Comparison of ENCODE assay signal across 9 mouse cellular contexts in the genomic region with DNA sequence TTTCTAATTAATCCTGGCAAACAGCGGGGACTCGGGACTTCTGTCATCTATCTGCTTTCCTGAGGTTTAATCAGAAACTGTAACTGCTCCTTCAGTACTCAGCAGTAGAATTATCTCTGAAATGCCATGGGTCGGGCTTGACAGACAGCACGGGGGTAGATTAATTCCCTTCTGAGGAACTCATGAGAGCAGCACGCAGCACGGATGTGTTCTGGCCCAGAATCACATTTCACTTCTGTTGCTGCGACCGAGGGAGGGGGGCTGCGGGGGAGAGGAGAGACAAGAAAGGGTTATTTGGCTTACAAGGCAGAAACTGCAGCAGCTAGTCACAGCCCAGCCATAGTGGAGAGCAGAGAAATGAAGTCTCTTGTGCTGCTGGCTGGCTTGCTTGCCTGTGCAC. TPM values are rescaled to one million over a fixed set of nuclear protein-coding genes. Genes with fewer than 3 reads are reported as not detected.
DNase-seq lines count a peak whose midpoint lies in the region; ATAC-seq lines count a peak whose summit lies in the region.
"Had no signal": no experiment of that assay in that cellular context is flagged by ENCODE, and none has a peak within 500 bp of the region (broad histone marks: within the 10 kb centered on the region; RNA-seq: fewer than 3 reads in every experiment).

No protein-coding gene starts in this region.

- intact Hi-C loops in heart, postnatal 36 days (cut with DNase I), result no loop called here

- no peaks in the 10 kb centered on the region for H3K27me3 ChIP-seq in hindbrain, embryonic 14.5 days (ENCODE audit: control insufficient read depth, insufficient read depth, low read length)
- H3K27me3 ChIP-seq in liver, embryonic 15.5 days, result no peaks in the 10 kb centered on the region; the same call in 1 of the 2 replicates
- H3K27me3 ChIP-seq: CH12.LX had no signal

- peak; percentile 92 for DNase-seq in heart, adult 11 months
- no peak for DNase-seq in heart, postnatal 36 days
- DNase-seq in right cerebral cortex, adult 2 months (ENCODE audit: low spot score in 2 of 2), result peak; percentile 32 to 45
- DNase-seq in right cerebral cortex, postnatal 4 days, result no peak
- peak; percentile 55 for DNase-seq in hindbrain, embryonic 14.5 days (ENCODE audit: low spot score)
- no peak for DNase-seq in spleen, adult 12 weeks (ENCODE audit: low spot score)

- 34% methylated on average over 9 of the region's 9 CpGs for WGBS in hindbrain, embryonic 14.5 days
- 13% methylated on average over 9 of the region's 9 CpGs for WGBS in liver, embryonic 15.5 days (ENCODE audit: insufficient replicate concordance)

- H3K4me3 ChIP-seq in hindbrain, embryonic 14.5 days (replicated peaks; ENCODE audit: low read length), result no peak overlapping the region
- H3K4me3 ChIP-seq in liver, embryonic 15.5 days (replicated peaks), result peak overlapping the region; percentile 14; the same call in 1 of the 2 replicates

- peak overlapping the region; percentile 72 for H3K27ac ChIP-seq in hindbrain, embryonic 14.5 days
- H3K27ac ChIP-seq in liver, embryonic 15.5 days (replicated peaks), result peak overlapping the region; percentile 65

- H3K4me2 ChIP-seq in hindbrain, embryonic 14.5 days (replicated peaks), result no peak overlapping the region; the same call in 1 of the 2 replicates
- H3K4me2 ChIP-seq in liver, embryonic 15.5 days, result peak overlapping the region; percentile 48

- H3K9me3 ChIP-seq in hindbrain, embryonic 14.5 days (ENCODE audit: control insufficient read depth, low read length), result no peaks in the 10 kb centered on the region
- H3K9me3 ChIP-seq in liver, embryonic 15.5 days (replicated peaks), result no peaks in the 10 kb centered on the region

- no peak for ATAC-seq in hindbrain, embryonic 14.5 days (ENCODE audit: low FRiP score)
- ATAC-seq in liver, embryonic 15.5 days (ENCODE audit: insufficient read depth), result peak; percentile 82
- ATAC-seq in erythroid progenitor cell, adult 5-6 weeks (replicated peaks; ENCODE audit: low FRiP score, poor library complexity, severe bottlenecking), result no peak

- peaks cover 12% of the 10 kb centered on the region for H3K4me1 ChIP-seq in hindbrain, embryonic 14.5 days (replicated peaks; ENCODE audit: control insufficient read depth, insufficient read depth, low read length)
- H3K4me1 ChIP-seq in liver, embryonic 15.5 days (replicated peaks), result peaks cover 39% of the 10 kb centered on the region

- H3K36me3 ChIP-seq in hindbrain, embryonic 14.5 days (replicated peaks; ENCODE audit: control insufficient read depth, insufficient read depth), result no peaks in the 10 kb centered on the region
- H3K36me3 ChIP-seq in liver, embryonic 15.5 days (replicated peaks), result no peaks in the 10 kb centered on the region

- peak overlapping the region; percentile 22; the same call in 1 of the 2 replicates for H3K9ac ChIP-seq in hindbrain, embryonic 14.5 days
- H3K9ac ChIP-seq in liver, embryonic 15.5 days, result peak overlapping the region; percentile 22; the same call in 1 of the 2 replicates

RNA-seq across cellular contexts. Expression of a gene that starts 47.0 kb away (rescaled TPM):
- not detected for total RNA-seq in heart, postnatal 36 days (2021)
- polyA plus RNA-seq in hindbrain, embryonic 14.5 days (2014; fragmentation: Nextera tagmentation; extraction: Ambion mirVana), result not detected in 2 replicates
- not detected in 2 replicates for polyA plus RNA-seq in liver, embryonic 15.5 days (2015; fragmentation: Nextera tagmentation; extraction: Ambion mirVana)
- total RNA-seq in erythroid progenitor cell, adult 5-6 weeks (2015; ENCODE audit: low replicate concordance), result not detected in 2 replicates
- total RNA-seq in erythroid progenitor cell, adult 5-6 weeks (2017; ENCODE audit: low replicate concordance), result not detected in 2 replicates
- total RNA-seq: CH12.LX had no signal

RNA-seq across cellular contexts. Expression of a gene that starts 54.4 kb away (rescaled TPM):
- 1 to 10 TPM in 1 of 2 experiments, under 1 TPM in 1; 0.46 to 1.3 TPM for total RNA-seq in heart, postnatal 36 days (2021)
- polyA plus RNA-seq in hindbrain, embryonic 14.5 days (2014; fragmentation: Nextera tagmentation; extraction: Ambion mirVana), result 0.23 and 0.26 TPM in 2 replicates
- polyA plus RNA-seq in liver, embryonic 15.5 days (2015; fragmentation: Nextera tagmentation; extraction: Ambion mirVana), result 16.8 and 23.3 TPM in 2 replicates
- total RNA-seq in erythroid progenitor cell, adult 5-6 weeks (2015; ENCODE audit: low replicate concordance), result 32.7 and 50.8 TPM in 2 replicates
- 28.5 and 35.9 TPM in 2 replicates for total RNA-seq in erythroid progenitor cell, adult 5-6 weeks (2017; ENCODE audit: low replicate concordance)

Comparison
In these comparisons a context has a peak if more than half of its experiments do, and no peak if none do; other contexts are left out.
1. DNase-seq: peak in heart, adult 11 months (single experiment), right cerebral cortex, adult 2 months (2 of 2) and hindbrain, embryonic 14.5 days (single experiment); none in heart, postnatal 36 days (0 of 2), right cerebral cortex, postnatal 4 days (single experiment) and spleen, adult 12 weeks (single experiment).
2. RNA of a gene that starts 54.4 kb away (total RNA-seq): 28.5 to 50.8 TPM in erythroid progenitor cell, adult 5-6 weeks; 0.46 to 1.3 TPM in heart, postnatal 36 days; every median in the first group is over 10 times any median in the second.